Comparison of ENCODE assay signal across 8 mouse cellular contexts in genomic region chr11:97802495-97802894, GRCm38 (mm10). TPM values are rescaled to one million over a fixed set of nuclear protein-coding genes. Genes with fewer than 3 reads are reported as not detected.
DNase-seq lines count a peak whose midpoint lies in the region; ATAC-seq and TF ChIP-seq lines count a peak whose summit lies in the region.

No protein-coding gene starts in this region.

- H3K27me3 ChIP-seq in heart, adult 2 months (ENCODE audit: control insufficient read depth, insufficient read depth, low read length), result no peaks in the 10 kb centered on the region
- no peaks in the 10 kb centered on the region for H3K27me3 ChIP-seq in E14TG2a.4 (ENCODE audit: insufficient read depth, low read length)
- no peaks in the 10 kb centered on the region for H3K27me3 ChIP-seq in forebrain, postnatal 0 days (ENCODE audit: insufficient read depth, low read length)
- H3K27me3 ChIP-seq in liver, postnatal 0 days (ENCODE audit: insufficient read depth, low read length), result no peaks in the 10 kb centered on the region

- no peak for TF ChIP-seq POLR2A in heart, adult 2 months (IDR thresholded peaks at IDR 0.05; ENCODE audit: insufficient read depth, low read depth, low read length)

- peaks cover 34% of the 10 kb centered on the region for H3K4me1 ChIP-seq in heart, adult 2 months (ENCODE audit: control insufficient read depth, insufficient read depth, low read length)
- peaks cover 79% of the 10 kb centered on the region for H3K4me1 ChIP-seq in E14TG2a.4 (replicated peaks; ENCODE audit: low read depth, low read length)
- H3K4me1 ChIP-seq in forebrain, postnatal 0 days (ENCODE audit: insufficient read depth), result peaks cover 42% of the 10 kb centered on the region
- peaks cover 46% of the 10 kb centered on the region for H3K4me1 ChIP-seq in liver, postnatal 0 days (ENCODE audit: insufficient read depth)

- ATAC-seq in forebrain, postnatal 0 days, result no peak
- ATAC-seq in liver, postnatal 0 days, result no peak
- no peak for ATAC-seq in activated CD4-positive, CD25-positive, alpha-beta regulatory T cell, adult 4 months

- DNase-seq in heart, adult 2 months, result no peak
- DNase-seq in heart, postnatal 36 days, result no peak
- no peak for DNase-seq in forebrain, postnatal 0 days
- no peak for DNase-seq in liver, postnatal 0 days
- DNase-seq in MN1 (ENCODE audit: low spot score), result no peak
- DNase-seq in frontal cortex, adult 2 months (ENCODE audit: extremely low spot score in 1 of 2, low spot score in 1 of 2), result no peak

- no peak for TF ChIP-seq CTCF in heart, adult 2 months (IDR thresholded peaks at IDR 0.05)
- no peak for TF ChIP-seq CTCF in E14TG2a.4 (conservative IDR thresholded peaks at IDR 0.05; ENCODE audit: low read length)
- no peak for TF ChIP-seq CTCF in forebrain, postnatal 0 days (IDR thresholded peaks at IDR 0.05; ENCODE audit: low read depth)
- TF ChIP-seq CTCF in liver, postnatal 0 days (IDR thresholded peaks at IDR 0.05; ENCODE audit: low read depth), result no peak

- H3K9ac ChIP-seq in heart, adult 2 months (ENCODE audit: low read depth, low read length), result no peak overlapping the region
- no peak overlapping the region for H3K9ac ChIP-seq in forebrain, postnatal 0 days
- H3K9ac ChIP-seq in liver, postnatal 0 days (replicated peaks), result 0 out of 2 replicates have a peak overlapping the region, but pooled peaks have one; percentile 0

- no peaks in the 10 kb centered on the region for H3K79me2 ChIP-seq in heart, adult 2 months (replicated peaks; ENCODE audit: control insufficient read depth, insufficient read depth, low read length)

- intact Hi-C loops in heart, adult 2 months (cut with DNase I), result no loop called here
- intact Hi-C loops in heart, postnatal 36 days (cut with DNase I), result no loop called here

- no peak for TF ChIP-seq EP300 in heart, adult 2 months (IDR thresholded peaks at IDR 0.05; ENCODE audit: insufficient read depth, low read depth, low read length)
- TF ChIP-seq EP300 in liver, postnatal 0 days (IDR thresholded peaks at IDR 0.05; ENCODE audit: low read depth), result no peak

- H3K4me3 ChIP-seq in heart, adult 2 months, result no peak overlapping the region
- H3K4me3 ChIP-seq in E14TG2a.4 (replicated peaks; ENCODE audit: low read length), result peak overlapping the region; percentile 98
- no peak overlapping the region for H3K4me3 ChIP-seq in forebrain, postnatal 0 days (ENCODE audit: low read depth, low read length)
- H3K4me3 ChIP-seq in liver, postnatal 0 days (ENCODE audit: low read depth, low read length), result no peak overlapping the region

- peak overlapping the region; percentile 99 for H3K27ac ChIP-seq in heart, adult 2 months
- H3K27ac ChIP-seq in forebrain, postnatal 0 days (ENCODE audit: low read depth, low read length), result no peak overlapping the region
- peak overlapping the region; percentile 94 for H3K27ac ChIP-seq in liver, postnatal 0 days (ENCODE audit: low read depth)

- H3K36me3 ChIP-seq in heart, adult 2 months (ENCODE audit: control insufficient read depth, insufficient read depth, low read length), result peaks cover 12% of the 10 kb centered on the region
- H3K36me3 ChIP-seq in E14TG2a.4 (ENCODE audit: insufficient read depth, low read length), result peaks cover 29% of the 10 kb centered on the region
- H3K36me3 ChIP-seq in forebrain, postnatal 0 days (ENCODE audit: insufficient read depth), result peaks cover 3% of the 10 kb centered on the region
- peaks cover 5% of the 10 kb centered on the region for H3K36me3 ChIP-seq in liver, postnatal 0 days (replicated peaks; ENCODE audit: insufficient read depth, low read length)

- 46% methylated on average over 6 of the region's 6 CpGs for WGBS in heart, adult 2 months
- WGBS in forebrain, postnatal 0 days, result 33% methylated on average over 6 of the region's 6 CpGs
- WGBS in liver, postnatal 0 days (ENCODE audit: insufficient replicate concordance), result 38% methylated on average over 5 of the region's 6 CpGs

- peak overlapping the region; percentile 76 for H3K4me2 ChIP-seq in forebrain, postnatal 0 days (ENCODE audit: low read depth)
- H3K4me2 ChIP-seq in liver, postnatal 0 days (ENCODE audit: low read depth, low read length), result 0 out of 2 replicates have a peak overlapping the region, but pooled peaks have one; percentile 20

- H3K9me3 ChIP-seq in E14TG2a.4 (ENCODE audit: low read length), result no peaks in the 10 kb centered on the region
- no peaks in the 10 kb centered on the region for H3K9me3 ChIP-seq in forebrain, postnatal 0 days (ENCODE audit: low read length)
- H3K9me3 ChIP-seq in liver, postnatal 0 days (ENCODE audit: low read length), result no peaks in the 10 kb centered on the region

RNA-seq across cellular contexts. Expression of gene Lasp1, which starts 3.7 kb away (rescaled TPM):
- 10 to 100 TPM; 28.2 to 31.6 TPM for total RNA-seq in heart, adult 2 months (2021)
- polyA plus RNA-seq in heart, adult 2 months (2012; rRNA removed), result 31.1 and 38.5 TPM in 2 replicates
- 10 to 100 TPM; 37.7 to 40.7 TPM for total RNA-seq in heart, postnatal 36 days (2021)
- 142 and 153 TPM in 2 replicates for total RNA-seq in forebrain, postnatal 0 days (2014; rRNA removed)
- polyA plus RNA-seq in forebrain, postnatal 0 days (2015; fragmentation: Nextera tagmentation; extraction: Ambion mirVana), result 117 and 152 TPM in 2 replicates
- polyA plus RNA-seq in liver, postnatal 0 days (2015; fragmentation: Nextera tagmentation; extraction: Ambion mirVana), result 30.0 and 32.2 TPM in 2 replicates
- polyA plus RNA-seq in frontal cortex, adult 2 months (2012; rRNA removed), result 108 and 111 TPM in 2 replicates
- 10 to 100 TPM; 44.4 to 52.4 TPM for polyA plus RNA-seq in activated CD4-positive, CD25-positive, alpha-beta regulatory T cell, adult 4 months (2017; shearing (Covaris generic))

RNA-seq across cellular contexts. Expression of gene Rpl23, which starts 20.3 kb away (rescaled TPM):
- 100 to 1,000 TPM; 509 to 574 TPM for total RNA-seq in heart, adult 2 months (2021)
- 103 and 140 TPM in 2 replicates for polyA plus RNA-seq in heart, adult 2 months (2012; rRNA removed)
- total RNA-seq in heart, postnatal 36 days (2021), result 100 to 1,000 TPM; 522 TPM
- 310 and 470 TPM in 2 replicates for total RNA-seq in forebrain, postnatal 0 days (2014; rRNA removed)
- polyA plus RNA-seq in forebrain, postnatal 0 days (2015; fragmentation: Nextera tagmentation; extraction: Ambion mirVana), result 346 and 490 TPM in 2 replicates
- polyA plus RNA-seq in liver, postnatal 0 days (2015; fragmentation: Nextera tagmentation; extraction: Ambion mirVana), result 409 and 433 TPM in 2 replicates
- polyA plus RNA-seq in frontal cortex, adult 2 months (2012; rRNA removed), result 342 and 345 TPM in 2 replicates
- polyA plus RNA-seq in activated CD4-positive, CD25-positive, alpha-beta regulatory T cell, adult 4 months (2017; shearing (Covaris generic)), result 1,000 to 10,000 TPM; 1,077 to 1,095 TPM

RNA-seq across cellular contexts. Expression of gene 1700001P01Rik, which starts 26.8 kb away (rescaled TPM):
- not detected for total RNA-seq in heart, adult 2 months (2021)
- polyA plus RNA-seq in heart, adult 2 months (2012; rRNA removed), result 0.20 TPM in 1 of 2 replicates, not detected in the other
- not detected for total RNA-seq in heart, postnatal 36 days (2021)
- not detected in 2 replicates for total RNA-seq in forebrain, postnatal 0 days (2014; rRNA removed)
- polyA plus RNA-seq in forebrain, postnatal 0 days (2015; fragmentation: Nextera tagmentation; extraction: Ambion mirVana), result 0.27 and 0.33 TPM in 2 replicates
- not detected in 2 replicates for polyA plus RNA-seq in liver, postnatal 0 days (2015; fragmentation: Nextera tagmentation; extraction: Ambion mirVana)
- polyA plus RNA-seq in frontal cortex, adult 2 months (2012; rRNA removed), result 0.34 and 0.78 TPM in 2 replicates
- polyA plus RNA-seq in activated CD4-positive, CD25-positive, alpha-beta regulatory T cell, adult 4 months (2017; shearing (Covaris generic)), result under 1 TPM in 1 of 2 experiments, not detected in 1; 0.74 TPM

RNA-seq across cellular contexts. Expression of gene Cwc25, which starts 36.1 kb away (rescaled TPM):
- 1 to 10 TPM; 7.6 to 7.9 TPM for total RNA-seq in heart, adult 2 months (2021)
- polyA plus RNA-seq in heart, adult 2 months (2012; rRNA removed), result 6.0 and 8.7 TPM in 2 replicates
- total RNA-seq in heart, postnatal 36 days (2021), result 1 to 10 TPM; 7.5 to 7.9 TPM
- total RNA-seq in forebrain, postnatal 0 days (2014; rRNA removed), result 15.2 and 15.5 TPM in 2 replicates
- 7.8 and 11.8 TPM in 2 replicates for polyA plus RNA-seq in forebrain, postnatal 0 days (2015; fragmentation: Nextera tagmentation; extraction: Ambion mirVana)
- polyA plus RNA-seq in liver, postnatal 0 days (2015; fragmentation: Nextera tagmentation; extraction: Ambion mirVana), result 5.5 and 5.8 TPM in 2 replicates
- 18.0 and 19.0 TPM in 2 replicates for polyA plus RNA-seq in frontal cortex, adult 2 months (2012; rRNA removed)
- polyA plus RNA-seq in activated CD4-positive, CD25-positive, alpha-beta regulatory T cell, adult 4 months (2017; shearing (Covaris generic)), result 10 to 100 TPM; 21.3 to 22.8 TPM

RNA-seq across cellular contexts. Expression of gene B230217C12Rik, which starts 38.1 kb away (rescaled TPM):
- 1 to 10 TPM in 1 of 2 experiments, under 1 TPM in 1; 0.64 to 1.6 TPM for total RNA-seq in heart, adult 2 months (2021)
- 2.3 and 2.7 TPM in 2 replicates for polyA plus RNA-seq in heart, adult 2 months (2012; rRNA removed)
- 1 to 10 TPM in 1 of 2 experiments, under 1 TPM in 1; 1.00 to 1.4 TPM for total RNA-seq in heart, postnatal 36 days (2021)
- 21.0 and 24.8 TPM in 2 replicates for total RNA-seq in forebrain, postnatal 0 days (2014; rRNA removed)
- 28.6 and 31.5 TPM in 2 replicates for polyA plus RNA-seq in forebrain, postnatal 0 days (2015; fragmentation: Nextera tagmentation; extraction: Ambion mirVana)
- 0.25 and 0.28 TPM in 2 replicates for polyA plus RNA-seq in liver, postnatal 0 days (2015; fragmentation: Nextera tagmentation; extraction: Ambion mirVana)
- 102 and 104 TPM in 2 replicates for polyA plus RNA-seq in frontal cortex, adult 2 months (2012; rRNA removed)
- 1 to 10 TPM; 1.6 to 1.7 TPM for polyA plus RNA-seq in activated CD4-positive, CD25-positive, alpha-beta regulatory T cell, adult 4 months (2017; shearing (Covaris generic))
